Mouse (Mus musculus): Measurements from ENCODE around the gene Cyp8b1.
A peak's percentile ranks its signal among the peaks of the same experiment; 100 is the strongest.

Gene Cyp8b1

DNA sequence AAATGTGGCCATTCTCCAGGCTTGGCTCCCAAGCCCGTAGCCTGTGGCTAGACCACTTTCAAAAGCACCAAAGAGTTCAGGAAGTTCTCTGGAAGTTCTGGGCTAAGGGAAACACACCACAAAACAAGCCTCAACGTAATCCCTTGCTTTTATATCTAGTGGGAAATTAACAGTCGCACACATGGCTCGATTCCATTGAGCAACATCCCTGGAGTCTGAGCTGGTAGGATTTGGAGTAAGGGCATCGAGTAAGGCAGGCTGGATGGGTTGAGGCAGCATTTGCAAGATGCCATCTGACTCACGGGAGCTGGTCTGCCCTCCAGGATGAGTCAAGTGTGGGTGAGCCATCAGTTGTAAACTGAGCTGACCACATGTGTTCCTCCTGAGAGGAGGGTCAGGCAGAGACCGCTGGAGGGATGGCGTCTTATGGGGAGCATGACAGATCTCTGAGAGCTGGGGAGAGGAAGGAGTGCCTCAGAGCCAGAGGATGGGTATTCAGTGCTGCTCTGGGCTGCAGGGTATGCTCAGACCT lies 1.8 kb downstream of the Cyp8b1 start:
- no peak for DNase-seq

- DNase-seq, result no peak
Observed at GRCm38 (mm10) chr9:121912786-121913185, 3.3 kb downstream of the Cyp8b1 start.

- DNase-seq, result no peak
Observed at GRCm38 (mm10) chr9:121911196-121911595, 4.9 kb downstream of the Cyp8b1 start.

- no peak for DNase-seq
Observed at GRCm38 (mm10) chr9:121909635-121910034, 6.5 kb downstream of the Cyp8b1 start.

DNA sequence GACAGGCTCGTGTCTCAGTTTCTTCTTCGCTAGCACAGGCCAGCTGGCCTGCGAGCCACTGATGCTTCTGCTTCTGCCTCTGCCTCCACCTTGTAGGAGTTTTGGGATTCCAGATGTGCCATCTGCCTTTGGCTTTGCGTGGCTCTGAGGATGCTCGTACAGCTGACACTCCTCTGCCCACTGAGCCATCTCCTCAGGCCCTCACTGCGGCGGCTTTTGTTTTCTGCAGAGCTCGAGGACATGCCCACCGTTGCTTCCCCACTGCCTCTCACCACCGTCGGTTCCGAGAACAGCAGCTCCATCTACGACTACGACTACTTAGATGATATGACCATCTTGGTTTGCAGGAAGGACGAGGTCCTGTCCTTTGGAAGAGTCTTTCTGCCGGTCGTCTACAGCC lies 7.8 kb downstream of the Cyp8b1 start:
- DNase-seq, result no peak

DNA sequence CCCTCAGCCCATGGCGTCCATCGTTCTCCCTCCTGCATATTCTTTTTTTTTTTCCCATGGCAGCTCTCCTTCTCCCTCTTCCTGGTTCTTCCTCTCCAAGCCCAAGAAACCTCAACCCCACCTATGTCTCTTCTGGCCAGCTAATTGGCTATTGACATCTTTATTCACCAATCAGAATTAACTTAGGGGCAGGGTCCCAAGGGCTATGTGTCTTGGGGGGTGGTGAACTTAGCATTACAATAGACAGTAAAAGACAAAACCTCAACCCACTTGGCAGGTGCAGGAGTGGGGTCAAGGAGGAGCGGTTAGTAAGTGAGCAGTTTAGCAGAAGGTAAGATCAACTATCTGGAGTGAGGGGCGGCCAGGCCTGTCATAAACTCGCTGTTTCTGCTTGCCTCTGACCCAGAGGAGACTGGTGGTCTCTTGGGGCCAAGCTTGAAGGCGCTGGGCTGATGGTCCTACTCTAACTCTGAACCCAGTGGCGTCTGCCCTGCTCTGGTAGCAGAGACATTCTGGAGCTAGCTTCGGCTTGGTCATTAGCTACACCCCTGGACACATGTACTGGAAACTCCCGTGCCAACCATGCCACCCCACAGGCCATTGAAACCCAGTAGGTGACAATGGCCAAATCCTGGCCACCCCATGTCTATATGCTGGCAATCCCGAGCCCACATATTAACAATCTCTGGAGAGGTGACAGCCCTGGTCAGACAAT lies 8.6 kb downstream of the Cyp8b1 start:
- no peak for DNase-seq

- DNase-seq, result no peak
Observed at GRCm38 (mm10) chr9:121906456-121906855, 9.6 kb downstream of the Cyp8b1 start.

GRCm38 (mm10) chr9:121905556-121906185 lies 10.4 kb downstream of the Cyp8b1 start:
- DNase-seq, result no peak

- no peak for DNase-seq
Observed at GRCm38 (mm10) chr9:121904946-121905345, 11.2 kb downstream of the Cyp8b1 start.

- DNase-seq, result no peak
Observed at GRCm38 (mm10) chr9:121904319-121904718, 11.8 kb downstream of the Cyp8b1 start.

DNA sequence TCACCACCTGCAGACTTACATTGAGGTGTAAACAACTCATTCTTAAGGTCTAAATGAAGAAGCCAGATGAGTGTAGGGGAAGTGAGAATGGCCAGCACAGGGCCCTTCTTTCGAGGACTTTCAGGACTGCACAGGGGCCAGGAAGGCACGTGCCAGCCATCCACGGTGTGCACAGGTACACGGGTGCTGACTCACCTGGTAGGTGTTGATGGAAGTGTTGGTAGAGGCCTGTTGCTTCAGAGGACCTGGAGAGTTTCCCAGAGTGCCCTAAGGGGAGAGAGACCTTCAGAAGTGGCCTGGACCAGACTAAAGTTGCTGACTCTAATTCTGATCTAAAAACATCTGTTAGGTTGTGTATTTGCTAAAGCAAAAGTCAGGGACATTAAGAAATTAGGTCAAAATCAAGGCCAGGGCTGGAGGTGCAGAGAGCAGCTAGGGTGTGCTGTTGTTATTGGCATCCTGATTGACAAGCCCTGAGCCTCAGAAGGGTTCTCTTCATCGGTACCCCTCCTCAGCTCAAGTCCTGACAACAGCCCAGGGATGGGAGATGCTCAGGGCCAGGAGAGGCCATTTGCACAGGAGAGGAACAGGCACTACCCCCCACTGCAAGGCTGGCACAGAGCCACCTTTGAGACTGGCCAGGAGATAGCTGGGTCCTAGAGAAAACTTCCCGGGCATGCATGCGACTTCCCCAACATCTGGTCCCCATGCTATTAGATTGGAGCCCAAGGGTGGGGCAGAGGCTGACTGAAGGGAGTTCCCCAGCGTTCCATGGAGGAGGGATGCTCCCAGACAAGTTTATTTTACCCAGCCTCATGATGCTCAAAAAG lies 12.4 kb downstream of the Cyp8b1 start:
- no peak for DNase-seq

DNA sequence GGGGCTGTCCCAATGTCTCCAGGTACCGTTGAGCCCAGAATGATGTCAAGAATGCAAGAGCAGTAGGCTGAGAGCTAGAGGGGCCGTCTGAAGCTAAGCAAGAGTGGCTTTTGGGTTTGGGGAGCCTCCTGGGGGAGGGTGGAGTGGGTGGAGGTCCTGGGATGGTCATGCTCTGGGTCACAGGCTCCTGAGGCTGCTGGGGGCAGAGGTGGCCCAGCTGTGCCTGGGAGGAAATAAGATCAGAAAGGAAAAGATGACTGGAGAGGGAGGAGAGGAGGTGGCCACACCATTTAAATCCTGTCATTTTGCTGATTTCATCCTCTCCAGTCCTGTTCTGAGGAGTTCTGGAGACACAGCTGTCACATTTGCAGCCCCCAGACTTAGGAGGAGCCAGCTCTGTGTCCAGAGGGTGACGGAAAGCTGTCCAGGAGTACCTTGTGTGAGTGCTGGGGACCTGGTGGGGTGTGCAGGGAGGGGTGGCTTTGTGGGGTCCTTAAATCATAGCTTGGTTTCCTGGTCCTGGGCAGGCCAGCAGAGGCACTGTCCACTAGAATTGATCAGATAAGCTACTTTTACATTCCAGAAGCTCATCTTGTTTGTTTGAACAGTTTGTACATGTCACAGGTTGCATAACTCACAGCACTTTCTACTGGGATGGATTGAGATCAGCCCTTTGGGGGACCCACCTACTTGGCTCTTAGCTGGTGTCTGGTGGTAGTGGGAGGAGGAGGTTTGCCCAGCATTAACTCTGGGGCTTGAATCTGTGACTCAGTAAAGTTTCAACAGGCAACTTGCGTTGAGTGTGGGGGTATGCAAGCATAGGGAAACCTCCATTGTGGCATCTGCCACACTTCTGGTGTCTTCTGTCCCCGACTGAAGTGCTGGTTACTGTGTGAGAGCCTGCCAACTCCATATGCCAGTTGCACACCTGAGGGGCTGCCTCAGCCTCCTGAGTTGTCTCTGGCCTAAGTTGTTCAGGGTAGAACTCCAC lies 14.1 kb downstream of the Cyp8b1 start:
- no peak for DNase-seq

GRCm38 (mm10) chr9:121900282-121900855 lies 15.7 kb downstream of the Cyp8b1 start:
- no peak for DNase-seq

- no peak for DNase-seq
Observed at GRCm38 (mm10) chr9:121899306-121899705, 16.8 kb downstream of the Cyp8b1 start.

DNA sequence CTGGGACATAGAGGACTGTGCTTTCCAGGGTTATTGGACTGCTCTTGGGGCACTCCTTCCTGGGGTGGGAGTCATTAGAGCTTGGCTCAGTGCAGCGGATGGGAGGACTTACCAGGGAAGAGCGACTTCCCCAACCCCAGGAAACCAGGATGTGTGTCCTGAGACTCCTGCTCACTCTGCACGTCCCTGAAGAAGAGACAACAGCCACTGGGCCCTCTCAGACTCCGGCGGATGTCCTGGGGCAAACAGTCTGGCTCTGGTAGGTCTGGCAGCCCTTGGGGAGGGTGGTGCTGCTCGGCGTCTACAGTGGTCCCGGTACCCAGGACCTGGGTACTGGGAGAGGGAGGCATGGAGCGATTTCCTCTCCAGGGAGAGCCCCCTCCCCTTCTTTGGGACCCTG lies 17.9 kb downstream of the Cyp8b1 start, which contains the start of gene Ackr2:
Ackr2 (plus strand) TSS at position 111 of the 400 bp plus-strand sequence.
- no peak for DNase-seq

DNA sequence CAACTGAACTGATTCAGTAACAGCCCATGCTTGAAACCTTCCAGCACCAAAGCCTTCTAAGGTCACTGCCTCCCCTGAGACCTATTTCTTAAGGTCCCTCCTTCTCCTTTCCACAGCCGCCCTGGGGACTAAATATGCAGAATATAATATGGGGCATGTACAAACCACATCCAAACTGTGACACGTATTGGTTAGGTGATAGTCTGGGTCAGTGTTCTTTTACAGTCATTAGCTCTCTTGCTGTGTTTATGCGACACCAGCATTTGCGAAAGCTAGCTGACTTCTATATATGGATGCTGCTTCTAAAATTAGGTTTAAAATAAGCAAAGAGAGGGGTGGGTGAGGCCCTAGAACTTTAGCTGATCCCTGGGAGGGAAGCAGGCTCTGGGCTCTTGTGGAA lies 19.3 kb downstream of the Cyp8b1 start:
- DNase-seq, result no peak

GRCm38 (mm10) chr9:121895392-121895993 lies 20.6 kb downstream of the Cyp8b1 start:
- DNase-seq, result no peak

DNA sequence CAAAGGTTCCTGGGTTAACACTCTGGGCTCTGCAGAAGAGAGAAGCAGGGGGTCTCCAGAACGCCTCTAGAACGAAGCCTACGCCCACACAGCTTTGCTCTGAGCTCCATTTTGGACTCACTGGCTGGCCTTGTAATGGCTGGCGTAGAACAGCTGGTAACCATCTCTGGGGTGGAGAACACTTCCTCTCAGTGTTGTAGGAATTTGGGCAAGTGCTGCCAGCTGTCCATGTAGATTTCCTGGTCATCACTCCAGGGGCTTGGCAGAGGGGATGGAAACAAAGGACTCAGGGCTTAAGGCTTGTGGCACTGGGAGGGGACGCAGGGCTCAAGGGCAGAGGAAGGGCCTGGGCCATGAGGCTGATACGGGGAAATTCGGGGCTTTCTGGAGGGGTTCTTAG lies 21.7 kb downstream of the Cyp8b1 start:
- DNase-seq, result no peak

- DNase-seq, result no peak
Observed at GRCm38 (mm10) chr9:121892057-121892687, 23.9 kb downstream of the Cyp8b1 start.

GRCm38 (mm10) chr9:121891301-121891700 lies 24.8 kb downstream of the Cyp8b1 start:
- DNase-seq, result no peak

GRCm38 (mm10) chr9:121890441-121890941 lies 25.6 kb downstream of the Cyp8b1 start:
- DNase-seq, result peak; percentile 55
